Mouse (Mus musculus) heart, postnatal 0 days (tissue): ENCODE measurements around the gene Nacc2. TPM values are rescaled to one million over a fixed set of nuclear protein-coding genes. Genes with fewer than 3 reads are reported as not detected.
A peak's percentile ranks its signal among the peaks of the same experiment; 100 is the strongest.

Source experiments
- ATAC-seq: fragments of 200-750 bp; cut with Nextera tagmentation; 2 replicates; pipeline ENCODE4 v1.8.0; 2017; ENCODE audit warnings: low read depth, moderate number of reproducible peaks, moderate library complexity; ENCODE audit not compliant: insufficient read depth
- DNase-seq: peaks from one replicate; pipeline ENCODE4 v3.0.0-alpha.2; 2016; ENCODE audit warnings: low spot score
- H3K27ac ChIP-seq: fragments of 300-500 bp; sonication (generic); 2 replicates; pipeline ENCODE4 v1.5.1; 2014; ENCODE audit warnings: low read depth, mild to moderate bottlenecking
- H3K27me3 ChIP-seq: fragments of 300-500 bp; sonication (generic); 2 replicates; pipeline ENCODE4 v1.6.1; 2014; ENCODE audit warnings: low read length, mixed read lengths; ENCODE audit not compliant: control insufficient read depth, insufficient read depth
- H3K36me3 ChIP-seq: fragments of 300-500 bp; sonication (generic); replicated peaks from 2 replicates; pipeline ENCODE4 v1.6.1; 2014; ENCODE audit warnings: low read length, mixed read lengths; ENCODE audit not compliant: control insufficient read depth, insufficient read depth
- H3K4me1 ChIP-seq: fragments of 300-500 bp; sonication (generic); 2 replicates; pipeline ENCODE4 v1.6.1; 2014; ENCODE audit warnings: antibody characterized with exemption; ENCODE audit not compliant: control insufficient read depth, insufficient read depth
- H3K4me2 ChIP-seq: fragments of 300-500 bp; sonication (generic); 2 replicates; pipeline ENCODE4 v1.6.1; 2014; ENCODE audit warnings: low read depth, mild to moderate bottlenecking, low read length, moderate library complexity
- H3K4me3 ChIP-seq: fragments of 300-500 bp; sonication (generic); 2 replicates; pipeline ENCODE4 v1.5.1; 2014; ENCODE audit warnings: low read depth, low read length
- H3K9ac ChIP-seq: fragments of 300-500 bp; sonication (generic); replicated peaks from 2 replicates; pipeline ENCODE4 v1.6.1; 2014; ENCODE audit warnings: low read depth, low read length, mixed read lengths
- H3K9me3 ChIP-seq: fragments of 300-500 bp; sonication (generic); replicated peaks from 2 replicates; pipeline ENCODE4 v1.6.1; 2016; ENCODE audit warnings: low read length; ENCODE audit not compliant: control insufficient read depth
- CTCF ChIP-seq: IDR thresholded peaks from 2 replicates; pipeline ENCODE4 v1.5.1; 2016; ENCODE audit warnings: antibody characterized with exemption, control low read depth, low read depth
- EP300 ChIP-seq: IDR thresholded peaks from 2 replicates; pipeline ENCODE4 v1.6.1; 2016; ENCODE audit warnings: antibody characterized with exemption, low read depth
- WGBS: fragments of 180-500 bp; shearing (Covaris S2); extraction: QIAGEN DNeasy Blood & Tissue Kit; methylation state at CpG from one replicate; pipeline ENCODE4 v1.1.7; 2014; 5-methylcytosine and 5-hydroxymethylcytosine counted together
- polyA plus RNA-seq: library from polyadenylated mRNA; unstranded; fragments of >200 nt; fragmentation: Nextera tagmentation; extraction: Ambion mirVana; gene quantifications from 2 replicates; pipeline ENCODE4 v1.2.1, GENCODE M21; 2015
- total RNA-seq: library from RNA; depleted of rRNA; stranded (reverse); fragments of >200 nt; gene quantifications from 2 replicates; pipeline ENCODE4 v1.2.3, GENCODE M21; 2014; ENCODE audit warnings: low replicate concordance

Gene Nacc2
- total and polyA plus RNA-seq, 2 experiments from 2014 or later = 6.9 to 20.6 TPM

- H3K36me3 ChIP-seq = no peaks in the 10 kb centered on the region
- TF ChIP-seq EP300 (no peak), CTCF (no peak)
- no peaks in the 10 kb centered on the region for H3K27me3 ChIP-seq
- ATAC-seq = no peak
- no peaks in the 10 kb centered on the region for H3K9me3 ChIP-seq
- H3K27ac ChIP-seq = no peak overlapping the region
- no peak overlapping the region for H3K4me3 ChIP-seq
- H3K4me1 ChIP-seq = peaks cover 6% of the 10 kb centered on the region
- no peak overlapping the region for H3K4me2 ChIP-seq
- H3K9ac ChIP-seq = no peak overlapping the region
- no peak for DNase-seq
- 65% methylated on average over 3 of the region's 3 CpGs for WGBS
Measured at GRCm38 (mm10) chr2:26129962-26130361, 6.9 kb upstream of the Nacc2 start.

GRCm38 (mm10) chr2:26129346-26129745, 6.3 kb upstream of the Nacc2 start:
- 85% methylated on average over 2 of the region's 2 CpGs for WGBS
- H3K27ac ChIP-seq = no peak overlapping the region
- peaks cover 6% of the 10 kb centered on the region for H3K4me1 ChIP-seq
- no peaks in the 10 kb centered on the region for H3K9me3 ChIP-seq
- DNase-seq = no peak
- no peaks in the 10 kb centered on the region for H3K27me3 ChIP-seq
- no peak overlapping the region for H3K9ac ChIP-seq
- H3K36me3 ChIP-seq = no peaks in the 10 kb centered on the region
- ATAC-seq = no peak
- H3K4me2 ChIP-seq = no peak overlapping the region
- H3K4me3 ChIP-seq = no peak overlapping the region
- TF ChIP-seq EP300 = no peak
- TF ChIP-seq CTCF = no peak

GRCm38 (mm10) chr2:26122171-26123078, 595 bp downstream of the Nacc2 start:
- Histone ChIP-seq H3K4me3 (peak overlapping the region; percentile 84), H3K27me3 (peaks cover 4% of the 10 kb centered on the region; the same call in 1 of the 2 replicates), H3K27ac (peak overlapping the region; percentile 71), H3K9ac (peak overlapping the region; percentile 57), H3K36me3 (no peaks in the 10 kb centered on the region), H3K4me2 (peak overlapping the region; percentile 89), H3K9me3 (no peaks in the 10 kb centered on the region), H3K4me1 (peaks cover 27% of the 10 kb centered on the region)
- WGBS = under 1% methylated on average over 78 of the region's 109 CpGs
- ATAC-seq = peak; percentile 59
- no peak for DNase-seq
- TF ChIP-seq EP300 (no peak), CTCF (no peak)

GRCm38 (mm10) chr2:26121541-26122083, 1.4 kb downstream of the Nacc2 start:
- peak overlapping the region; percentile 84 for H3K4me3 ChIP-seq
- TF ChIP-seq EP300 (no peak), CTCF (no peak)
- peaks cover 4% of the 10 kb centered on the region; the same call in 1 of the 2 replicates for H3K27me3 ChIP-seq
- no peak for DNase-seq
- peak overlapping the region; percentile 71; the same call in 1 of the 2 replicates for H3K27ac ChIP-seq
- peak overlapping the region; percentile 57 for H3K9ac ChIP-seq
- H3K36me3 ChIP-seq = no peaks in the 10 kb centered on the region
- no peak for ATAC-seq
- H3K9me3 ChIP-seq = no peaks in the 10 kb centered on the region
- H3K4me2 ChIP-seq = peak overlapping the region; percentile 89
- peaks cover 35% of the 10 kb centered on the region for H3K4me1 ChIP-seq
- WGBS = 39% methylated on average over 17 of the region's 17 CpGs

GRCm38 (mm10) chr2:26119626-26120025, 3.4 kb downstream of the Nacc2 start:
- H3K4me1 ChIP-seq = peaks cover 44% of the 10 kb centered on the region
- WGBS = 34% methylated on average over 2 of the region's 2 CpGs
- ATAC-seq (no peak), DNase-seq (no peak)
- H3K36me3 ChIP-seq = no peaks in the 10 kb centered on the region
- no peak overlapping the region for H3K4me3 ChIP-seq
- H3K27ac ChIP-seq = no peak overlapping the region; the same call in 1 of the 2 replicates
- TF ChIP-seq EP300 (no peak), CTCF (no peak)
- H3K4me2 ChIP-seq = no peak overlapping the region
- H3K9ac ChIP-seq = no peak overlapping the region
- no peaks in the 10 kb centered on the region for H3K9me3 ChIP-seq
- peaks cover 4% of the 10 kb centered on the region; the same call in 1 of the 2 replicates for H3K27me3 ChIP-seq
